In the genomic region with DNA sequence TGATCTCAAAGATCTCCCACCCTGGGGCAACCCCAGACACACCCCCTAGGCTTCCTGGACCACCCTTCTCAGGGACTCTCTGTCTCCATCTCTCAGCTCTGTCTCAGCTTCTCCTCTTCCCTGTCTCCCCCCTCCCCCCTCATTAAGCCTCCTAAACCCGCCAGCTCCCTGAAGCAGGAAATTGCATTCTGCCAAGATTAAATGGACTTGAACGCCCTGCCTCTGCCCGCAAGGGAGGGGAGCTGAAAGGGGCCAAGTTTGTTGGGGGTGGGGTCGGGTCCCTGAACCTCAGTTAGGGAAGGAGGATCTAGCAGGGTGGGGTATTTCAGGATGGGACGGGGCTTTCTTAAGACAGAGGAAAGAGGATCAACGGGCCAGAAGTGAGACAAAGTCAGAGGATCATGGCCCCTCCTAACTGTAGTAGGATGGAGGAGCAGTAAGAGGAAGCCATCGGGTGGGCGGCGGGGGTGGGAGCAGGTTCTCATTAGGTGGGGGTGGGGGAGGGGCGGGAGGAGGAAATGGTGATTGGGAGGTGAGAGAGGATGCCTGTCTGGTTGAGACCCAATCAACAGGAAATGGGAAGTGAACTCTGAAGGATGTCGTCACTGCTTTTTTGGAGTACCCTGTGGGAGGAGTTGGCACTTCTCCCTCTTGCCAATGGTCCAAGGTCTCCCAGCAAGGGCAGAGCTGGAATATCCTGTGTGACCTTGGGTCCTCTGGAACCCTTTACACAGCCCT, we compare ENCODE assay signal across 8 mouse cellular contexts. TPM values are rescaled to one million over a fixed set of nuclear protein-coding genes. Genes with fewer than 3 reads are reported as not detected.
DNase-seq lines count a peak whose midpoint lies in the region; ATAC-seq and TF ChIP-seq lines count a peak whose summit lies in the region.

No protein-coding gene starts in this region.

- ATAC-seq in lung, embryonic 15.5 days (ENCODE audit: borderline replicate concordance, extremely low read depth, low FRiP score, low TSS enrichment): peak; percentile 77

- H3K4me1 ChIP-seq in kidney, adult 2 months (ENCODE audit: control insufficient read depth, insufficient read depth, low read length): peaks cover 20% of the 10 kb centered on the region
- H3K4me1 ChIP-seq in lung, embryonic 15.5 days: peaks cover 58% of the 10 kb centered on the region

- no peaks in the 10 kb centered on the region for H3K9me3 ChIP-seq in lung, embryonic 15.5 days

- no peaks in the 10 kb centered on the region for H3K36me3 ChIP-seq in kidney, adult 2 months (ENCODE audit: control insufficient read depth, insufficient read depth, low read length)
- no peaks in the 10 kb centered on the region for H3K36me3 ChIP-seq in lung, embryonic 15.5 days

- under 1% methylated on average over 11 of the region's 11 CpGs for WGBS in kidney, adult 2 months
- under 1% methylated on average over 11 of the region's 11 CpGs for WGBS in lung, embryonic 15.5 days

- H3K4me2 ChIP-seq in lung, embryonic 15.5 days: peak overlapping the region; percentile 47

- H3K4me3 ChIP-seq in kidney, adult 2 months (ENCODE audit: insufficient read depth, low read depth, low read length): no peak overlapping the region
- no peak overlapping the region for H3K4me3 ChIP-seq in lung, embryonic 15.5 days

- H3K27me3 ChIP-seq in kidney, adult 2 months (replicated peaks; ENCODE audit: control insufficient read depth, insufficient read depth, low read length): no peaks in the 10 kb centered on the region
- no peaks in the 10 kb centered on the region for H3K27me3 ChIP-seq in lung, embryonic 15.5 days

- no peak for TF ChIP-seq POLR2A in kidney, adult 2 months (IDR thresholded peaks at IDR 0.05; ENCODE audit: low read depth, low read length)

- no peak overlapping the region; the same call in 1 of the 2 replicates for H3K9ac ChIP-seq in lung, embryonic 15.5 days

- peak; percentile 45 for DNase-seq in thymus, postnatal 0 days (ENCODE audit: low spot score)
- DNase-seq in thymus, postnatal 10 days (ENCODE audit: low spot score in 2 of 2): no peak
- DNase-seq in heart, adult 8-10 months (ENCODE audit: low spot score): peak; percentile 77
- peak; percentile 91 for DNase-seq in kidney, adult 2 months
- peak; percentile 32 for DNase-seq in skeletal muscle tissue, adult 2 months (ENCODE audit: low read depth, low spot score)
- no peak for DNase-seq in ovary, postnatal 14 days (ENCODE audit: low spot score)
- DNase-seq in urinary bladder, adult 18-20 months (ENCODE audit: low spot score in 2 of 2): no peak

- peak overlapping the region; percentile 72 for H3K27ac ChIP-seq in kidney, adult 2 months (ENCODE audit: insufficient read depth, low read depth, low read length)
- peak overlapping the region; percentile 85 for H3K27ac ChIP-seq in lung, embryonic 15.5 days

- TF ChIP-seq CTCF in kidney, adult 2 months (conservative IDR thresholded peaks at IDR 0.05; ENCODE audit: insufficient read depth, insufficient read length, low read depth, low read length): no peak

RNA-seq across cellular contexts. Expression of gene Sema3f, which starts 13.7 kb away (rescaled TPM):
- polyA plus RNA-seq in thymus, postnatal 0 days (2015; fragmentation: Nextera tagmentation; extraction: Ambion mirVana): 2.2 and 3.2 TPM in 2 replicates
- total RNA-seq in heart, adult 8-10 months (2022): 10 to 100 TPM; 11.9 to 16.5 (median 14.3) TPM
- polyA plus RNA-seq in kidney, adult 2 months (2012; rRNA removed): 39.1 and 45.5 TPM in 2 replicates
- 12.3 and 13.7 TPM in 2 replicates for polyA plus RNA-seq in lung, embryonic 15.5 days (2015; fragmentation: Nextera tagmentation; extraction: Ambion mirVana)

RNA-seq across cellular contexts. Expression of gene Gnat1, which starts 44.5 kb away (rescaled TPM):
- polyA plus RNA-seq in thymus, postnatal 0 days (2015; fragmentation: Nextera tagmentation; extraction: Ambion mirVana): 0.62 and 0.85 TPM in 2 replicates
- not detected for total RNA-seq in heart, adult 8-10 months (2022)
- polyA plus RNA-seq in kidney, adult 2 months (2012; rRNA removed): 0.09 and 0.22 TPM in 2 replicates
- polyA plus RNA-seq in lung, embryonic 15.5 days (2015; fragmentation: Nextera tagmentation; extraction: Ambion mirVana): 0.54 and 0.93 TPM in 2 replicates

RNA-seq across cellular contexts. Expression of gene Rbm5, which starts 46.8 kb away (rescaled TPM):
- polyA plus RNA-seq in thymus, postnatal 0 days (2015; fragmentation: Nextera tagmentation; extraction: Ambion mirVana): 162 and 183 TPM in 2 replicates
- 10 to 100 TPM; 34.0 to 45.4 (median 39.7) TPM for total RNA-seq in heart, adult 8-10 months (2022)
- 43.8 and 51.5 TPM in 2 replicates for polyA plus RNA-seq in kidney, adult 2 months (2012; rRNA removed)
- 188 and 202 TPM in 2 replicates for polyA plus RNA-seq in lung, embryonic 15.5 days (2015; fragmentation: Nextera tagmentation; extraction: Ambion mirVana)

RNA-seq across cellular contexts. Expression of gene Slc38a3, which starts 54.6 kb away (rescaled TPM):
- polyA plus RNA-seq in thymus, postnatal 0 days (2015; fragmentation: Nextera tagmentation; extraction: Ambion mirVana): 0.60 and 1.1 TPM in 2 replicates
- total RNA-seq in heart, adult 8-10 months (2022): 10 to 100 TPM; 62.8 to 91.0 (median 81.6) TPM
- polyA plus RNA-seq in kidney, adult 2 months (2012; rRNA removed): 77.9 and 139 TPM in 2 replicates
- 3.9 and 4.1 TPM in 2 replicates for polyA plus RNA-seq in lung, embryonic 15.5 days (2015; fragmentation: Nextera tagmentation; extraction: Ambion mirVana)

Comparison
In these comparisons a context has a peak if more than half of its experiments do, and no peak if none do; other contexts are left out.
1. DNase-seq: peak in thymus, postnatal 0 days (single experiment), heart, adult 8-10 months (single experiment), kidney, adult 2 months (single experiment) and skeletal muscle tissue, adult 2 months (single experiment); none in thymus, postnatal 10 days (0 of 2), ovary, postnatal 14 days (single experiment) and urinary bladder, adult 18-20 months (0 of 2).